Mouse (Mus musculus) liver, embryonic 14.5 days (tissue): ENCODE measurements at regions not wholly inside any gene's neighbourhood (a gene's known extent, or its start where the extent isn't known, plus 50 kb on each side); places are given as distances from the start of the nearest gene placed in this dataset.

ENCODE experiments used
- ATAC-seq: fragments of 200-750 bp; cut with Nextera tagmentation; 2 replicates; pipeline ENCODE4 v1.8.0; 2017; ENCODE audit warnings: moderate number of reproducible peaks, mild to moderate bottlenecking, moderate library complexity; ENCODE audit not compliant: insufficient read depth
- DNase-seq, 3 experiments: peaks; one replicate each; pipeline ENCODE4 v3.0.0-alpha.2; 2012 to 2013; ENCODE audit warnings: low read depth in 3 of 3, low spot score in 3 of 3
- H3K27ac ChIP-seq: fragments of 300-500 bp; sonication (generic); 2 replicates; pipeline ENCODE4 v1.5.1; 2014; ENCODE audit warnings: moderate library complexity, mild to moderate bottlenecking, control low read depth, inconsistent platforms
- H3K27me3 ChIP-seq: fragments of 300-500 bp; sonication (generic); 2 replicates; pipeline ENCODE4 v1.6.1; 2014; ENCODE audit warnings: mild to moderate bottlenecking, low read length, moderate library complexity; ENCODE audit not compliant: control insufficient read depth, insufficient read depth
- H3K36me3 ChIP-seq: fragments of 300-500 bp; sonication (generic); replicated peaks from 2 replicates; pipeline ENCODE4 v1.6.1; 2014; ENCODE audit warnings: low read depth; ENCODE audit not compliant: control insufficient read depth, insufficient read depth
- H3K4me1 ChIP-seq, 2 experiments: fragments of 200-500 bp in 1 of 2; fragments of 300-500 bp in 1 of 2; sonication (generic) in 1 of 2; replicated peaks; 2 replicates each; pipeline ENCODE4 v1.6.1; 2012 to 2014; ENCODE audit warnings: antibody characterized with exemption in 1 of 2, inconsistent platforms in 1 of 2, low read length in 1 of 2; ENCODE audit not compliant: control insufficient read depth in 2 of 2, insufficient read depth in 2 of 2
- H3K4me2 ChIP-seq: fragments of 300-500 bp; sonication (generic); 2 replicates; pipeline ENCODE4 v1.6.1; 2014; ENCODE audit warnings: low read depth, mild to moderate bottlenecking, control low read depth, moderate library complexity
- H3K4me3 ChIP-seq, 2 experiments: fragments of 200-500 bp in 1 of 2; fragments of 300-500 bp in 1 of 2; sonication (generic) in 1 of 2; 2 replicates each; pipeline ENCODE4 v1.5.1; 2012 to 2014; ENCODE audit warnings: low read depth in 2 of 2, low read length in 2 of 2, mild to moderate bottlenecking in 2 of 2, control low read depth in 1 of 2, inconsistent platforms in 1 of 2, moderate library complexity in 1 of 2; ENCODE audit not compliant: insufficient read depth in 1 of 2
- H3K9ac ChIP-seq: fragments of 300-500 bp; sonication (generic); replicated peaks from 2 replicates; pipeline ENCODE4 v1.6.1; 2014; ENCODE audit warnings: mild to moderate bottlenecking, control low read depth, moderate library complexity
- H3K9me3 ChIP-seq: fragments of 300-500 bp; sonication (generic); 2 replicates; pipeline ENCODE4 v1.6.1; 2016; ENCODE audit warnings: low read length, mixed read lengths; ENCODE audit not compliant: control insufficient read depth
- CTCF ChIP-seq: IDR thresholded peaks from 2 replicates; pipeline ENCODE4 v1.5.1; 2016; ENCODE audit warnings: antibody characterized with exemption, low read depth, control low read depth
- EP300 ChIP-seq: IDR thresholded peaks from 2 replicates; pipeline ENCODE4 v1.6.1; 2016; ENCODE audit warnings: antibody characterized with exemption, low read depth
- WGBS: fragments of 180-500 bp; shearing (Covaris S2); extraction: QIAGEN DNeasy Blood & Tissue Kit; methylation state at CpG from one replicate; pipeline ENCODE4 v1.1.7; 2014; ENCODE audit not compliant: insufficient replicate concordance; 5-methylcytosine and 5-hydroxymethylcytosine counted together

GRCm38 (mm10) chr12:70752911-70753290 is 72.4 kb upstream of the Frmd6 start:
- ATAC-seq (no peak), DNase-seq (no peak)
- Histone ChIP-seq H3K27me3 (no peaks in the 10 kb centered on the region), H3K36me3 (no peaks in the 10 kb centered on the region), H3K4me2 (no peak overlapping the region), H3K27ac (no peak overlapping the region), H3K4me1 (no peaks in the 10 kb centered on the region), H3K9ac (no peak overlapping the region), H3K9me3 (no peaks in the 10 kb centered on the region), H3K4me3 (no peak overlapping the region)
- TF ChIP-seq CTCF, result no peak
- TF ChIP-seq EP300, result no peak
- 58% methylated on average over 4 of the region's 4 CpGs for WGBS

DNA sequence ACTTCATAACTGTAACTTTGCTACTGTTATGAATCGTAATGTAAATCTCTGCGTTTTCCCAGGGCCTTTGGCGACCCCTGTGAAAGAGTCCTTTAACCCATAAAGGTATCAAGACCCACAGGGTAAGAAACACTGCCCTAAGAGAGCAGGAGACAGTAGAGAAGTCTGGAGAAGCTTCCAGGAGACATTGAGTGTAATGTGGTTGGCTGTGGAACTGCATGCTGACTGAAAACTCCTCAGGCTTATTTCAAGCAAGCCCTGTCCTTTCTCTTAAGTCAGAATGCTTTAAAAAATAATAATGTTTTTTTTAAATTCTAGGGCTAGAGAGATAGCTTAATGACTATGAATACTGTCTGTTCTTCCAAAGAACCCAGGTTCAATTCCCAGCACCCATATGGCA is 71.9 kb upstream of the Frmd6 start:
- no peak for TF ChIP-seq EP300
- TF ChIP-seq CTCF, result no peak
- 50% methylated on average over 3 of the region's 3 CpGs for WGBS
- Histone ChIP-seq H3K36me3 (no peaks in the 10 kb centered on the region), H3K4me2 (no peak overlapping the region), H3K4me1 (no peaks in the 10 kb centered on the region), H3K27me3 (no peaks in the 10 kb centered on the region), H3K9ac (no peak overlapping the region), H3K27ac (no peak overlapping the region), H3K4me3 (no peak overlapping the region), H3K9me3 (no peaks in the 10 kb centered on the region)
- DNase-seq (no peak), ATAC-seq (no peak)

DNA sequence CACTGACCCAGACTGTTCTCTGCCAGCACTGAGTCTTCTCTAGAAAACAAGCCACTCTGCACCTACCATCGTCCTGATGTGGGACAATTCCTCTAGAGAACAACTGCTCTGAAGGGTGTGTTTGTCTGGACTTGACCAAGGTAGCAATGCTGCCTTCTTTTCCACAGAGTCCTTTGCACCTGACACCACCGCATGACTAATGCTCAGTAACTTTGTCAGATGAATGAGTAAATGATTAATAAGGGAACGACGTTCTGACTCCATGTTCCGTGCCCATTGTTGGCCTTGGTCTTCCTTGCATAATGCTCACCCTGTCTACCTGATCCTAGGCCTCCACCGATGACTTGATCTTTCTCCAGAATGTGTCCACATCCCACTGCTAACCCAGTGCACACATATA is 67.2 kb upstream of the Frmd6 start:
- no peak for ATAC-seq
- Histone ChIP-seq H3K27ac (no peak overlapping the region), H3K4me2 (no peak overlapping the region), H3K27me3 (no peaks in the 10 kb centered on the region), H3K9ac (no peak overlapping the region), H3K4me1 (peaks cover 0 to 2% of the 10 kb centered on the region in 2 experiments; a peak in 2 of 4 replicates), H3K4me3 (no peak overlapping the region), H3K36me3 (no peaks in the 10 kb centered on the region), H3K9me3 (no peaks in the 10 kb centered on the region)
- no peak for TF ChIP-seq EP300
- no peak for DNase-seq
- 67% methylated on average over 6 of the region's 6 CpGs for WGBS

- WGBS, result 72% methylated on average over 12 of the region's 12 CpGs
- ATAC-seq (no peak), DNase-seq (no peak)
- no peaks in the 10 kb centered on the region for H3K27me3 ChIP-seq
- no peak overlapping the region for H3K9ac ChIP-seq
- H3K4me1 ChIP-seq, result peaks cover 0 to 2% of the 10 kb centered on the region in 2 experiments; a peak in 2 of 4 replicates
- H3K36me3 ChIP-seq, result no peaks in the 10 kb centered on the region
- H3K4me3 ChIP-seq, result no peak overlapping the region
- H3K27ac ChIP-seq, result no peak overlapping the region
- no peak overlapping the region for H3K4me2 ChIP-seq
- no peak for TF ChIP-seq CTCF
- TF ChIP-seq EP300, result no peak
- no peaks in the 10 kb centered on the region for H3K9me3 ChIP-seq
These were observed 61.8 kb upstream of the Frmd6 start for GRCm38 (mm10) chr12:70763542-70763941.

GRCm38 (mm10) chr12:70766319-70766718 is 59.0 kb upstream of the Frmd6 start:
- Histone ChIP-seq H3K27me3 (no peaks in the 10 kb centered on the region), H3K4me3 (no peak overlapping the region), H3K4me1 (peaks cover 0 to 5% of the 10 kb centered on the region in 2 experiments; a peak in 2 of 4 replicates), H3K36me3 (no peaks in the 10 kb centered on the region), H3K9ac (no peak overlapping the region), H3K9me3 (no peaks in the 10 kb centered on the region), H3K27ac (no peak overlapping the region), H3K4me2 (no peak overlapping the region)
- DNase-seq (no peak), ATAC-seq (no peak)
- TF ChIP-seq EP300 (no peak), CTCF (no peak)
- 53% methylated on average over 4 of the region's 4 CpGs for WGBS
